Mouse (Mus musculus): ENCODE measurements around the gene Il2ra. TPM values are rescaled to one million over a fixed set of nuclear protein-coding genes. Genes with fewer than 3 reads are reported as not detected.

The Il2ra gene
- polyA plus RNA-seq, 1 experiment from 2014 or later, result 0.04 TPM

DNA sequence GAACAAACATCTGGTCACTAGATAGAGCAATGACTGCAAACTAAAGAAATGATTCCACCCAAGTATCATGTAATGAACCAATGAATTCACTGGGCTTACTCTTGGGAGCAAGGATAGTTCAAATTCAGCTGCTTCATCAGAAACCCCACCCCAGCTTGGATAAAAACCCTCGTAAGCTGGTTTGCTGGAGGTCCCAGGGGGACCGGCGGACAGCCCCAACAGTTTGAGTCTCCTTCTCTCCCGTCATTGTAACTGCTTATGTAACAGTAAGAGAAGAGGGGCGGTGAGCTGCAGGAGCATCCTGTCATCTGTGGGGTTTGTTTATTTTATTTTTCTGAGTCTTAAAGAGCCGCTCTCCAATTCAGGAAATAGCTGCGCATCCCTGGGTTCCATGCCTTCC is 37.0 kb downstream of the Il2ra start:
- no peak overlapping the region for H3K27ac ChIP-seq (ENCODE audit: low read depth, low read length)
- H3K4me3 ChIP-seq (ENCODE audit: low read depth, low read length), result no peak overlapping the region
- no peaks in the 10 kb centered on the region for H3K27me3 ChIP-seq (replicated peaks; ENCODE audit: control insufficient read depth, insufficient read depth, low read length)
- DNase-seq (ENCODE audit: low spot score) (no peak), ATAC-seq (replicated peaks; ENCODE audit: low FRiP score) (no peak)
- WGBS, result 65% methylated on average over 7 of the region's 7 CpGs
- H3K9ac ChIP-seq (ENCODE audit: low read depth, low read length), result no peak overlapping the region
- no peaks in the 10 kb centered on the region for H3K36me3 ChIP-seq (ENCODE audit: control insufficient read depth, insufficient read depth, low read length)
- no peak overlapping the region for H3K4me2 ChIP-seq
- H3K9me3 ChIP-seq (ENCODE audit: control insufficient read depth, low read length), result no peaks in the 10 kb centered on the region
- H3K4me1 ChIP-seq (replicated peaks; ENCODE audit: control insufficient read depth, insufficient read depth, low read length), result no peaks in the 10 kb centered on the region

DNA sequence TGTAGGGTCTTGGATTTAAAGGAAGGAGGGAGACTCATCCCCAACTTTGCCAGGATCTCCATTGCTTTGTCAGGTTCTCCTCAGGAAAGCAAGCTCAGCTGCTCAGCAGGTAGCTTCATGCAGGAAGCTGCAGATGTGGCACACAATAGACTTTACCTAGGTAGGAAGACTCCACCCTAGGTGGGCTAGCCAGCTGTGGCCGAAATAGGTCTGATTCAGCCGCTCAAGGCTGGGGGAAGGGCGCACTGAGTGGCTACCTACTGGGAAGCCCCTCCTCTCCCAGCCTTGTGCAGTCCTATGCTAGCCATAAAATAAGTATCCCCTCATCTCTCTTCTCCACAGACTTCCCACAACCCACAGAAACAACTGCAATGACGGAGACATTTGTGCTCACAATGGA is 40.1 kb downstream of the Il2ra start:
- Histone ChIP-seq H3K27ac (ENCODE audit: low read depth, low read length) (no peak overlapping the region), H3K4me2 (no peak overlapping the region), H3K36me3 (ENCODE audit: control insufficient read depth, insufficient read depth, low read length) (no peaks in the 10 kb centered on the region), H3K9me3 (ENCODE audit: control insufficient read depth, low read length) (no peaks in the 10 kb centered on the region), H3K4me3 (ENCODE audit: low read depth, low read length) (no peak overlapping the region), H3K27me3 (replicated peaks; ENCODE audit: control insufficient read depth, insufficient read depth, low read length) (no peaks in the 10 kb centered on the region), H3K9ac (ENCODE audit: low read depth, low read length) (no peak overlapping the region), H3K4me1 (replicated peaks; ENCODE audit: control insufficient read depth, insufficient read depth, low read length) (no peaks in the 10 kb centered on the region)
- DNase-seq (ENCODE audit: low spot score) (no peak), ATAC-seq (replicated peaks; ENCODE audit: low FRiP score) (no peak)
- WGBS, result 57% methylated on average over 4 of the region's 4 CpGs

DNA sequence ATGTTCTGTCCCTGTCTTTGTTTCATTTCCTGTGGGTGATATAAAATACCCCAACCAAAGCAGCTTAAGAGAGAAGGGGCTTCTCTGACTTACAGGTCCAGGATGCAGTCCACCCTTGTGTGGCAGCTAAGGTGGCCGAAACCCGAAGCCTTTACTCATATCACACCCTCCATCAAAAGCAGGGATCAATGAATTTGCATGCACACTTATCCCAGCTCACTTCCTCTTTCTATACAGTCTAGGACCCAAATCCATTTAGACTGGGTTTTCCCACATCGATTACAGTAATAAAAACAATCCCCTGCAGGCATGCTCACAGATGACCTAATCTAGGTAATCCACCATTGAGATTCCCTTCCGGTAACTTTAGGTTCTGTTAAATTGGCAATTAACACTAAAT is 43.9 kb downstream of the Il2ra start:
- Histone ChIP-seq H3K4me3 (ENCODE audit: low read depth, low read length) (no peak overlapping the region), H3K27ac (ENCODE audit: low read depth, low read length) (no peak overlapping the region), H3K9ac (ENCODE audit: low read depth, low read length) (no peak overlapping the region), H3K9me3 (ENCODE audit: control insufficient read depth, low read length) (no peaks in the 10 kb centered on the region), H3K4me1 (replicated peaks; ENCODE audit: control insufficient read depth, insufficient read depth, low read length) (no peaks in the 10 kb centered on the region), H3K4me2 (no peak overlapping the region), H3K36me3 (ENCODE audit: control insufficient read depth, insufficient read depth, low read length) (no peaks in the 10 kb centered on the region), H3K27me3 (replicated peaks; ENCODE audit: control insufficient read depth, insufficient read depth, low read length) (no peaks in the 10 kb centered on the region)
- ATAC-seq (replicated peaks; ENCODE audit: low FRiP score), result no peak
- WGBS, result 73% methylated on average over 4 of the region's 4 CpGs
- no peak for DNase-seq (ENCODE audit: low spot score)

DNA sequence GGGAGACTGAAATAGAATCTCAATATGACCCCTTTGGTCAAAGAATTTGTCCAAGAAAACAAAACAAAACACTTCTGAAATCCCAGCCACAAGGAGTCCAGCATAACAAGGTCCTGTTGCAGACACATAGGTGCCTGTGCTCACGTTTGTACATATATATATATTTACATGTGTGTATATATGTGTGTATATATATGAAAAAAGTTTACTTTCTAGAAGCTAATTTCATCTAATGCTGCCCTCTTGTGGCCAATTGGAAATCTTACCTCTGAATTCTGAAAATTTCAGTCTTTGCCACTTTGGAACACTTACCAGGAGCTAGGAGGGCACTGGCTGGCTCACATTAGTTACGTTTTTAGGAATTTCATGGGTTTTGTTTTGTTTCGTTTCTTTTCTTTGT is 44.8 kb downstream of the Il2ra start:
- H3K4me3 ChIP-seq (ENCODE audit: low read depth, low read length), result no peak overlapping the region
- H3K27me3 ChIP-seq (replicated peaks; ENCODE audit: control insufficient read depth, insufficient read depth, low read length), result no peaks in the 10 kb centered on the region
- no peaks in the 10 kb centered on the region for H3K36me3 ChIP-seq (ENCODE audit: control insufficient read depth, insufficient read depth, low read length)
- H3K9ac ChIP-seq (ENCODE audit: low read depth, low read length), result no peak overlapping the region
- no peaks in the 10 kb centered on the region for H3K4me1 ChIP-seq (replicated peaks; ENCODE audit: control insufficient read depth, insufficient read depth, low read length)
- no peak for ATAC-seq (replicated peaks; ENCODE audit: low FRiP score)
- WGBS, result 19% methylated on average over 3 of the region's 3 CpGs
- H3K9me3 ChIP-seq (ENCODE audit: control insufficient read depth, low read length), result no peaks in the 10 kb centered on the region
- H3K4me2 ChIP-seq, result no peak overlapping the region
- no peak overlapping the region for H3K27ac ChIP-seq (ENCODE audit: low read depth, low read length)
- no peak for DNase-seq (ENCODE audit: low spot score)

DNA sequence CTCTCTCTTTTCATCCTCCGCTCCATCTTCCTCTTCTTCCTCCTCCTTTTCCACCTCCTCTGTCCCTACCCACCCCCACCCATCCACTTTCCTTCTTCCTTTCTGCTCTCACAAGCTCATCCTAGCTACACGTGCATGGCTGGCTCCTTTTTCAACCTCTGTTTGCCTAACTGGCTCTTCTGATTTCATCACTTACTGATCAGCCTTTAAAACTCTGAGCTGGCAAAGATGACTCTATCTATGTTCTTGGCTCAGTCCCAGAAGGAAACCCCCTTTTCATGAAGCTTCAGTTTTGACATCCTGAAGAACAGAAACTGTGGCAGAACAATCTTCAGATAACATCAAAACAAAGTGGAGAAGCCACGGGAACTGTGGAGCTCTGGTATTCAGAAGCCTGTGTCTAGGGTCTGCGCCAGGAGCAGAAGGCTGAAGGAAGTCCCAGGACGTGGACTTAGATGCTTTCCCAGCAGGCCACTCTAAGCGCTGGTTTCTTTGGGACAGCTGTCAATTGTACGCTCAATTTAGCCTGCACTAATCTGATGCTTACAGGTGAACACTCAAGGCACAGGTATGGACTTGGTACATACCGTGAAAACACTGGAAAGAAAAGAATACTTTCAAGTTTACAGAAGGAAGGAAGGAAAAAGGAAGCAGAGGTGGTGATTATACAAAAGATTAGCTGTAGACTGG is 47.7 kb downstream of the Il2ra start:
- Histone ChIP-seq H3K27ac (ENCODE audit: low read depth, low read length) (no peak overlapping the region), H3K9ac (ENCODE audit: low read depth, low read length) (no peak overlapping the region), H3K4me1 (replicated peaks; ENCODE audit: control insufficient read depth, insufficient read depth, low read length) (no peaks in the 10 kb centered on the region), H3K9me3 (ENCODE audit: control insufficient read depth, low read length) (no peaks in the 10 kb centered on the region), H3K27me3 (replicated peaks; ENCODE audit: control insufficient read depth, insufficient read depth, low read length) (no peaks in the 10 kb centered on the region), H3K4me2 (no peak overlapping the region), H3K36me3 (ENCODE audit: control insufficient read depth, insufficient read depth, low read length) (no peaks in the 10 kb centered on the region), H3K4me3 (ENCODE audit: low read depth, low read length) (no peak overlapping the region)
- no peak for DNase-seq (ENCODE audit: low spot score)
- ATAC-seq (replicated peaks; ENCODE audit: low FRiP score), result no peak
- whole genome bisulfite sequencing, result 62% methylated on average over 8 of the region's 8 CpGs

DNA sequence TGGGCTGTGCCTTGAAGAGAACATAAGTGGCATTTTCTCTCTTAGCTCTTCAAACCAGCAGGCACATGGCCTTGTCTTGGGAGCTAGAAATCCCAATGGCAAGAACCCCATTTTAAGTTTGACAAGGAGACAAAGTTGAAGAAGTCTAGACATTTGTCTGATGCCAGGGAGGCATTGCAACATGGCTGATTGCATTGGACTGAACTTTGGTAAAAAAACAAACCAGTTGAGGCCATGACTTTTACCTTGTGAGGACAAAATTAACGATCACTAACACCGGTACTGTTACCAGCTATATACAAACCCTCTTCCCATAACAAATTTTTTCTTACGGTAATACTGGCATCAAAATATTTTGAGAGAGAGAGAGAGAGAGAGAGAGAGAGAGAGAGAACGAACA is 50.7 kb downstream of the Il2ra start:
- H3K4me1 ChIP-seq (replicated peaks; ENCODE audit: control insufficient read depth, insufficient read depth, low read length), result no peaks in the 10 kb centered on the region
- DNase-seq (ENCODE audit: low spot score) (no peak), ATAC-seq (replicated peaks; ENCODE audit: low FRiP score) (no peak)
- WGBS, result 86% methylated on average over 4 of the region's 4 CpGs
- no peaks in the 10 kb centered on the region for H3K36me3 ChIP-seq (ENCODE audit: control insufficient read depth, insufficient read depth, low read length)
- H3K4me3 ChIP-seq (ENCODE audit: low read depth, low read length), result no peak overlapping the region
- H3K9ac ChIP-seq (ENCODE audit: low read depth, low read length), result no peak overlapping the region
- H3K9me3 ChIP-seq (ENCODE audit: control insufficient read depth, low read length), result no peaks in the 10 kb centered on the region
- H3K27ac ChIP-seq (ENCODE audit: low read depth, low read length), result no peak overlapping the region
- H3K27me3 ChIP-seq (replicated peaks; ENCODE audit: control insufficient read depth, insufficient read depth, low read length), result no peaks in the 10 kb centered on the region
- H3K4me2 ChIP-seq, result no peak overlapping the region

DNA sequence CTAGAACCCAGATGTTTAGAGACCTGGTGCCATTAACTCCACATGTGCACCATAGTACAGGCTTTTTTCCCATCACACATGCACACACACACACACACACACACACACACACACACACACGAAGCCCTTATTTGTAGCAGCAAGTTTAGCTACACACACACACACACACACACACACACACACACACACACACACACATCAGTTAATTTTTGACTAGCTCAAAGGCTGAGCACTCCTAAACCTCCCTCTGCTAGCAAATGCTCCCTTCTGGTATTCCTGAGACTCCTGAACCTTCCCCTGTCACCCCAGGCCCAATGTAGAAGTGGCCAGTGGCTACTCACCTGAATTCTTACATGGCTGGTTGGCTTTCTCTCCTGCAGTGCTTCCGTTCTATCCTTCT is 51.5 kb downstream of the Il2ra start:
- Histone ChIP-seq H3K9me3 (ENCODE audit: control insufficient read depth, low read length) (no peaks in the 10 kb centered on the region), H3K27ac (ENCODE audit: low read depth, low read length) (no peak overlapping the region), H3K36me3 (ENCODE audit: control insufficient read depth, insufficient read depth, low read length) (no peaks in the 10 kb centered on the region), H3K4me3 (ENCODE audit: low read depth, low read length) (no peak overlapping the region), H3K27me3 (replicated peaks; ENCODE audit: control insufficient read depth, insufficient read depth, low read length) (no peaks in the 10 kb centered on the region), H3K4me2 (no peak overlapping the region), H3K4me1 (replicated peaks; ENCODE audit: control insufficient read depth, insufficient read depth, low read length) (no peaks in the 10 kb centered on the region), H3K9ac (ENCODE audit: low read depth, low read length) (no peak overlapping the region)
- ATAC-seq (replicated peaks; ENCODE audit: low FRiP score) (0 out of 2 replicates have a peak, but pooled peaks have one; percentile 34), DNase-seq (ENCODE audit: low spot score) (no peak)
- 71% methylated on average over 2 of the region's 2 CpGs for WGBS

DNA sequence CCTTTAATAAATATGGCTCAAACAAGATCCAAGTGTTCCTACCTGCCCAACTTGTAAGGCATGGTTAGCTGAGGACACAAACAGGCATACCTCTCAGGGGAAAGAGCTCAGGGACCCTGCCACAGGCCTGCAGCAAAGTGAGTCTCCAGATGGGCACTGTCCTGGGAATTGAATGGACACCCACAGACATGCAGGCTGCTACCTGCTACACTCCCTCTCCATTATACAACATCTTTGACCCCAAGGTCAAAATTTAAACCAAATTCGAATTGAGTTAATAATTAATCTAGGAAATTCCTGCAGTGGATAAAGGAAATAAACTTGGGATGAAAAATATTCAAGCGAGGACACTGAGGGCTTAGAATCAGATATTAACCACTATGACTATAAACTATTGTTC is 53.3 kb downstream of the Il2ra start:
- H3K9me3 ChIP-seq (ENCODE audit: control insufficient read depth, low read length), result no peaks in the 10 kb centered on the region
- no peaks in the 10 kb centered on the region for H3K4me1 ChIP-seq (replicated peaks; ENCODE audit: control insufficient read depth, insufficient read depth, low read length)
- ATAC-seq (replicated peaks; ENCODE audit: low FRiP score), result no peak
- no peak overlapping the region for H3K27ac ChIP-seq (ENCODE audit: low read depth, low read length)
- H3K36me3 ChIP-seq (ENCODE audit: control insufficient read depth, insufficient read depth, low read length), result no peaks in the 10 kb centered on the region
- H3K4me2 ChIP-seq, result no peak overlapping the region
- WGBS, result 53% methylated on average over 2 of the region's 2 CpGs
- no peak overlapping the region for H3K9ac ChIP-seq (ENCODE audit: low read depth, low read length)
- DNase-seq (ENCODE audit: low spot score), result no peak
- H3K4me3 ChIP-seq (ENCODE audit: low read depth, low read length), result no peak overlapping the region
- H3K27me3 ChIP-seq (replicated peaks; ENCODE audit: control insufficient read depth, insufficient read depth, low read length), result no peaks in the 10 kb centered on the region

DNA sequence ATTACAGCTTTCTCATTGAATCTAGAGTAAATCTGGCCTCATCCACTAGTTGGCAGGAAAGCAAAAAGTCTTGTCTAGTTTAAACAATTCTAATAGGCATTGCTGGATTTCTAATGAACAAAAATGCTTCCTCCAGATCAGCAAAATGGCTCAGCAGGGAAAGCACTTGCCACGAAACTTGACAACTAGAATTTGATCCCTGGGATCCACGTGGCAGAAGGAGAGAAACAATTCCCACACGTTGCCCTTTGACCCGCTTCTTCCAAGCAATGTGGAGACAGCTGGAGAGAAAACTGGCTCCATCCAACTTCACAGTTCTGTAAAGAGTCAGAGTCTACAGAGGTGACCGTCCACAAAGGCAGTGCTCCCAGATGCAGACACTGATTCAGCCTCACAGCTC is 56.4 kb downstream of the Il2ra start:
- ATAC-seq (replicated peaks; ENCODE audit: low FRiP score), result no peak
- H3K36me3 ChIP-seq (ENCODE audit: control insufficient read depth, insufficient read depth, low read length), result no peaks in the 10 kb centered on the region

More for the DNA sequence above, 56.4 kb downstream of the Il2ra start:
- no peak overlapping the region for H3K4me3 ChIP-seq (ENCODE audit: low read depth, low read length)
- H3K27ac ChIP-seq (ENCODE audit: low read depth, low read length), result no peak overlapping the region
- H3K4me1 ChIP-seq (replicated peaks; ENCODE audit: control insufficient read depth, insufficient read depth, low read length), result no peaks in the 10 kb centered on the region
- DNase-seq (ENCODE audit: low spot score), result no peak
- no peak overlapping the region for H3K4me2 ChIP-seq
- H3K9ac ChIP-seq (ENCODE audit: low read depth, low read length), result no peak overlapping the region
- H3K27me3 ChIP-seq (replicated peaks; ENCODE audit: control insufficient read depth, insufficient read depth, low read length), result no peaks in the 10 kb centered on the region
- H3K9me3 ChIP-seq (ENCODE audit: control insufficient read depth, low read length), result no peaks in the 10 kb centered on the region
- WGBS, result 73% methylated on average over 5 of the region's 5 CpGs

Data from liver, embryonic 11.5 days (tissue).